Mouse (Mus musculus) lung, embryonic 14.5 days (tissue): ENCODE data around the gene Nvl. TPM values are rescaled to one million over a fixed set of nuclear protein-coding genes. Genes with fewer than 3 reads are reported as not detected.

Experiments
- ATAC-seq: fragments of 200-750 bp; cut with Nextera tagmentation; 2 replicates; pipeline ENCODE4 v1.8.0; 2017; ENCODE audit warnings: mild to moderate bottlenecking, moderate TSS enrichment, moderate library complexity; ENCODE audit not compliant: insufficient read depth
- DNase-seq: peaks from one replicate; pipeline ENCODE4 v3.0.0-alpha.2; 2015
- H3K27ac ChIP-seq: fragments of 300-500 bp; sonication (generic); 2 replicates; pipeline ENCODE4 v1.5.1; 2014; ENCODE audit warnings: low read depth, mild to moderate bottlenecking, moderate library complexity
- H3K27me3 ChIP-seq: fragments of 300-500 bp; sonication (generic); 2 replicates; pipeline ENCODE4 v1.6.1; 2014; ENCODE audit warnings: low read length, control low read depth; ENCODE audit not compliant: insufficient read depth
- H3K36me3 ChIP-seq: fragments of 300-500 bp; sonication (generic); 2 replicates; pipeline ENCODE4 v1.6.1; 2014; ENCODE audit warnings: control low read depth; ENCODE audit not compliant: insufficient read depth
- H3K4me1 ChIP-seq: fragments of 300-500 bp; sonication (generic); 2 replicates; pipeline ENCODE4 v1.6.1; 2014; ENCODE audit warnings: antibody characterized with exemption, control low read depth; ENCODE audit not compliant: insufficient read depth
- H3K4me2 ChIP-seq: fragments of 300-500 bp; sonication (generic); 2 replicates; pipeline ENCODE4 v1.6.1; 2014; ENCODE audit warnings: mild to moderate bottlenecking
- H3K4me3 ChIP-seq: fragments of 300-500 bp; sonication (generic); 2 replicates; pipeline ENCODE4 v1.5.1; 2014; ENCODE audit warnings: low read depth, low read length
- H3K9ac ChIP-seq: fragments of 300-500 bp; sonication (generic); 2 replicates; pipeline ENCODE4 v1.6.1; 2014
- H3K9me3 ChIP-seq: fragments of 300-500 bp; sonication (generic); 2 replicates; pipeline ENCODE4 v1.6.1; 2016; ENCODE audit warnings: low read depth, low read length, control low read depth
- CTCF ChIP-seq: IDR thresholded peaks from 2 replicates; pipeline ENCODE4 v1.5.1; 2016; ENCODE audit warnings: antibody characterized with exemption, low read depth
- WGBS: fragments of 180-500 bp; shearing (Covaris S2); extraction: QIAGEN DNeasy Blood & Tissue Kit; methylation state at CpG from one replicate; pipeline ENCODE4 v1.1.7; 2014; 5-methylcytosine and 5-hydroxymethylcytosine counted together
- polyA plus RNA-seq: library from polyadenylated mRNA; unstranded; fragments of >200 nt; fragmentation: Nextera tagmentation; extraction: Ambion mirVana; gene quantifications from 2 replicates; pipeline ENCODE4 v1.2.1, GENCODE M21; 2014

Nvl gene
- polyA plus RNA-seq, 1 experiment from 2014 or later = 44.2 TPM

DNA sequence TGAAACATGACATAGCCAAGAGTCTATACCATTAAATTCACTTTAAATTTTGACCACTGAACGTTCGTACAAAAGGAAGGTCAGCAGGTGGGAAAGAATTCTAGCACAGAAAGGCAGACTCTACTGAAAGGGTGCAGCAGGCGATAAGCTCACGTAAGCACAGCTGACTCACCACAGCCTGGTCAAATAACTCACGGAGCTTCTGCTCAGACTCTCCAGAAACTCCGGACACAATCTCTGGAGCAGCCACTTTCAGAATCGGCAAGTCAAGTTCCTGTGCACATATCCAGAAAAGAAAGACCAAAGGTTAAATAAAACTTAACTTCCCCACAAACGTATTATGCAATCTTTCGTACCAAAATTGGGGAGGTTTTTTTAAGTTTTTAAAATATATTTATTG is 17.2 kb downstream of the Nvl start:
- Histone ChIP-seq H3K27ac (no peak overlapping the region), H3K36me3 (peaks cover 87% of the 10 kb centered on the region), H3K4me2 (no peak overlapping the region), H3K4me1 (no peaks in the 10 kb centered on the region), H3K27me3 (no peaks in the 10 kb centered on the region), H3K9ac (no peak overlapping the region), H3K4me3 (no peak overlapping the region), H3K9me3 (no peaks in the 10 kb centered on the region)
- ATAC-seq (no peak), DNase-seq (no peak)
- 89% methylated on average over 9 of the region's 9 CpGs for WGBS
- TF ChIP-seq CTCF = no peak

- no peaks in the 10 kb centered on the region for H3K9me3 ChIP-seq
- WGBS = 96% methylated on average over 3 of the region's 3 CpGs
- ATAC-seq (no peak), DNase-seq (no peak)
- H3K27me3 ChIP-seq = no peaks in the 10 kb centered on the region
- H3K4me3 ChIP-seq = no peak overlapping the region
- H3K4me1 ChIP-seq = no peaks in the 10 kb centered on the region
- peaks cover 86% of the 10 kb centered on the region for H3K36me3 ChIP-seq
- H3K27ac ChIP-seq = no peak overlapping the region
- TF ChIP-seq CTCF = no peak
- no peak overlapping the region for H3K4me2 ChIP-seq
- no peak overlapping the region for H3K9ac ChIP-seq
Observed at GRCm38 (mm10) chr1:181125916-181126315, 18.1 kb downstream of the Nvl start.

GRCm38 (mm10) chr1:181124145-181124544 is 19.9 kb downstream of the Nvl start:
- WGBS = 95% methylated on average over 2 of the region's 2 CpGs
- no peak for TF ChIP-seq CTCF
- Histone ChIP-seq H3K4me2 (no peak overlapping the region), H3K4me1 (no peaks in the 10 kb centered on the region), H3K9me3 (no peaks in the 10 kb centered on the region), H3K27me3 (no peaks in the 10 kb centered on the region), H3K27ac (no peak overlapping the region), H3K9ac (no peak overlapping the region), H3K36me3 (peaks cover 84% of the 10 kb centered on the region), H3K4me3 (no peak overlapping the region)
- no peak for ATAC-seq
- DNase-seq = no peak

DNA sequence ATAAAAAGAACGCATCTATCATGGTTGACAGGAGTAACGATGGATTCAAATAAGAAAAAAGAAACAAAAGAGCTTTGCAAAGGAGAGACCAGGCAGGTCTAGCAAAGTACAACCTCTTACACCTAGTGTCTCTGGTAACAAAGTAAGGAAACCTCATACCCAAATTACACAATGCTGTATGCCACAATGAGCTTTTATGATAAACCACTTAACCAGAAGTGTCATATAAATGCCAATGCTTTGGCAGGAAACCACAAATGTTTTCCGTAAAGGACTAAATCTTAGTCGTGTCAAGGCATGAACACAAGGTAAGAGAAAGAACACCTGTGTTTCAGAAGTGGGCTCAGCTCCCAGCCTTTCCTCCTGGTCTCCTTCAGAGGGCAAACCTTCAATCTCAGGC is 26.9 kb downstream of the Nvl start:
- no peak for DNase-seq
- Histone ChIP-seq H3K4me1 (no peaks in the 10 kb centered on the region), H3K4me3 (no peak overlapping the region), H3K9me3 (no peaks in the 10 kb centered on the region), H3K27ac (no peak overlapping the region), H3K9ac (no peak overlapping the region), H3K27me3 (no peaks in the 10 kb centered on the region), H3K36me3 (peaks cover 64% of the 10 kb centered on the region), H3K4me2 (no peak overlapping the region)
- TF ChIP-seq CTCF = no peak
- no peak for ATAC-seq
- WGBS = 90% methylated on average over 4 of the region's 4 CpGs

DNA sequence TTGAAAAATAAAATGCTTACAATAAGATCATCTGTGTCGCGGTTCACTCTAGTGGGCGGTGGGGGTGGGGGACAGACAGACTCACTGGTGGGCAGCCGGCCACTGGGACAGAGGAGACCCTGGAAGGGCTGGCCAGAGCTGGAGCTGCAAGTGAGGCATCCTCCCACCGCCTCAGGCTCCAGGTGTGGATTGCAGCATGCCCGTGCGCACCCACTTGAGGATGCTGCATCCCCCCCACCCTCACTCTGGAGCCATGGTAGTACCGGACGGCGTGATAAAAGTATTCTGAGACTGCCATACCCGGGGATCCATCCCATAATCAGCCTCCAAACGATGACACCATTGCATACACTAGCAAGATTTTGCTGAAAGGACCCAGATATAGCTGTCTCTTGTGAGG is 54.0 kb downstream of the Nvl start:
- ATAC-seq (no peak), DNase-seq (no peak)
- H3K9ac ChIP-seq = no peak overlapping the region
- H3K4me1 ChIP-seq = no peaks in the 10 kb centered on the region
- H3K4me2 ChIP-seq = no peak overlapping the region
- WGBS = 75% methylated on average over 12 of the region's 12 CpGs
- peaks cover 36% of the 10 kb centered on the region for H3K36me3 ChIP-seq
- TF ChIP-seq CTCF = no peak
- no peak overlapping the region for H3K4me3 ChIP-seq
- no peaks in the 10 kb centered on the region for H3K27me3 ChIP-seq
- no peaks in the 10 kb centered on the region for H3K9me3 ChIP-seq
- H3K27ac ChIP-seq = no peak overlapping the region

DNA sequence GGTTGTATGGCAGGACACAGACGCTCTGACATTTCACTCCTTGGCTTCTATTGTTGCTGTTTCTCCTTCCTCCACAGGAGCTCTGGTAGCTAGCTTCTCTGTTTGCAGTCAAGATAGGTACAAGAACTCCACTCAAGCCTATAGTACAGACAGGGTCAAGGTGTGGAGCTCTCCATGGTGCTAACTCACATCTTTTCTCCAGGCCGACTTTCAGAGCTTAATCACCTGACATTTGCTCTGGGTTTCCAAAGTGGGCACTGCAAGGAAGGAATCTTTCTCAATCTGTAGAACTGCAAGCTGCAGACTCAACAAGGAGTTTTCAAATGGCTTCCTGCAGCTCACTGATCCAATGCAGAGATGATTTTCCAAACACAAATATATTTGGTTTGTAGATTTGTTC is 60.0 kb downstream of the Nvl start:
- WGBS = 31% methylated on average over 2 of the region's 2 CpGs
- TF ChIP-seq CTCF = no peak
- Histone ChIP-seq H3K27ac (no peak overlapping the region), H3K9me3 (no peaks in the 10 kb centered on the region), H3K9ac (no peak overlapping the region), H3K4me2 (no peak overlapping the region), H3K27me3 (no peaks in the 10 kb centered on the region), H3K4me3 (no peak overlapping the region), H3K36me3 (no peaks in the 10 kb centered on the region), H3K4me1 (no peaks in the 10 kb centered on the region)
- peak; percentile 56 for DNase-seq
- ATAC-seq = no peak

GRCm38 (mm10) chr1:181073075-181073474 is 70.9 kb downstream of the Nvl start:
- Histone ChIP-seq H3K4me3 (no peak overlapping the region), H3K9me3 (no peaks in the 10 kb centered on the region), H3K4me2 (no peak overlapping the region), H3K9ac (no peak overlapping the region), H3K27me3 (no peaks in the 10 kb centered on the region), H3K4me1 (no peaks in the 10 kb centered on the region), H3K36me3 (no peaks in the 10 kb centered on the region), H3K27ac (no peak overlapping the region)
- TF ChIP-seq CTCF = no peak
- WGBS = 35% methylated on average over 5 of the region's 5 CpGs
- DNase-seq (no peak), ATAC-seq (no peak)

GRCm38 (mm10) chr1:181069671-181070070 is 74.3 kb downstream of the Nvl start:
- H3K27me3 ChIP-seq = no peaks in the 10 kb centered on the region
- H3K4me2 ChIP-seq = no peak overlapping the region
- H3K4me3 ChIP-seq = no peak overlapping the region
- H3K9ac ChIP-seq = no peak overlapping the region
- no peak overlapping the region for H3K27ac ChIP-seq
- no peaks in the 10 kb centered on the region for H3K4me1 ChIP-seq
- H3K9me3 ChIP-seq = no peaks in the 10 kb centered on the region
- no peak for DNase-seq
- ATAC-seq = no peak
- 59% methylated on average over 11 of the region's 11 CpGs for WGBS
- H3K36me3 ChIP-seq = no peaks in the 10 kb centered on the region
- TF ChIP-seq CTCF = no peak
